Mouse (Mus musculus): ENCODE results near the gene Rtkn2. TPM values are rescaled to one million over a fixed set of nuclear protein-coding genes. Genes with fewer than 3 reads are reported as not detected.
"Not testable (repeated sequence)": the region's sequence is repeated elsewhere in the genome, so short reads cannot be mapped to it uniquely, and the experiment has no call there.

Gene Rtkn2
- polyA plus RNA-seq, 1 experiment: 9.5 TPM

DNA sequence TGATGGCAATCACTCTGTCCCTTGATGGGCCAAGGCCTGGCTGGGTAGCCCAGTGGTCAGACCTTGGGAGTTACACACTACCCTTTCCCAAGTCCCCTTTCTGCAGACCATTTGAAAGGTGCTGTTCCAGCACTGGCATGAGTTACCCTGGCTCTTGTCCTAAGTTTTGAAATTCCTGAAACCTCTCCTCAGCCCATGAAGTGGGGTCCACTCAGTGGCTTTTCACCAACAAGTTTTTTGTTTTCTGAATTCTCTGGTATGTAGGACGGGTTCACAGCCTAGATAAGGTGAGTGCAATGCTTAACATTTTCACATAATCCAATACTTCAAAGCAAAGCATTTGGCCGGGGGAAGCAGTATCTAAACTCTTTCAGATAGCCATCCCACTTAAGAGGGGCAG, 115.8 kb downstream of the Rtkn2 start:
- H3K4me3 ChIP-seq (ENCODE audit: insufficient read depth, poor library complexity, severe bottlenecking): no peak overlapping the region
- no peaks in the 10 kb centered on the region for H3K27me3 ChIP-seq (ENCODE audit: control insufficient read depth, insufficient read depth, insufficient read length)
- no peaks in the 10 kb centered on the region for H3K79me3 ChIP-seq (ENCODE audit: low read depth)
- H3K79me2 ChIP-seq (ENCODE audit: control insufficient read depth, insufficient read depth): no peaks in the 10 kb centered on the region
- H3K36me3 ChIP-seq (ENCODE audit: control insufficient read depth, insufficient read depth): peaks cover 55% of the 10 kb centered on the region
- no peak overlapping the region for H3ac ChIP-seq (ENCODE audit: control insufficient read depth, insufficient read length, low read depth)
- TF ChIP-seq MYOG (IDR thresholded peaks at IDR 0.05; ENCODE audit: control insufficient read depth, extremely low read depth, insufficient read length): no peak
- no peak for TF ChIP-seq MAX (IDR thresholded peaks at IDR 0.05)
- TF ChIP-seq MYOD1 (IDR thresholded peaks at IDR 0.05; ENCODE audit: control insufficient read depth, insufficient read length, low read depth): no peak
- no peak for TF ChIP-seq CTCF (IDR thresholded peaks at IDR 0.05; ENCODE audit: control insufficient read depth, insufficient read depth, insufficient read length)
- TF ChIP-seq USF1 (IDR thresholded peaks at IDR 0.05; ENCODE audit: low read depth): no peak
- TF ChIP-seq CEBPB (IDR thresholded peaks at IDR 0.05; ENCODE audit: low read depth): no peak

DNA sequence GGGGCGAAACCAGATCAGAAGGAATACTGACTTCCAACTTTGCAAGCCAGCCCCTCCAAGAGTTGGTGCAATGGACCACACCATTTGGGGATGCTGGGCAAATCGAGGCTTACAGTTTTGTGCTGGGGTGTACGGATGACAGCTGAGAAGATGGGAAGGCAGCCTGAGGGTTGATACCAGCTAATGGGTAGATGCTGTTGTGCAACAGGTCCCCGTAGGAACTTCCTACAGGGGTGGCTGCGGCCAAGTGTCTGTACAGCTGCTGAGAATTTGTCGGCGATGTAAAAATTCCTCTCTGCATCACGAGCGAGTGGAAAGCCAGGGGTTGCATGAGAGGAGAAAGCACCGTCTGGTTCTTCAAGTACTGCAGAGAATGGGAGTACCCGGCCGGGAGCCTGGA, 117.0 kb downstream of the Rtkn2 start:
- Histone ChIP-seq H3K4me3 (ENCODE audit: insufficient read depth, poor library complexity, severe bottlenecking) (no peak overlapping the region), H3K79me2 (ENCODE audit: control insufficient read depth, insufficient read depth) (no peaks in the 10 kb centered on the region), H3K79me3 (ENCODE audit: low read depth) (no peaks in the 10 kb centered on the region), H3K36me3 (ENCODE audit: control insufficient read depth, insufficient read depth) (peaks cover 65% of the 10 kb centered on the region), H3K27me3 (ENCODE audit: control insufficient read depth, insufficient read depth, insufficient read length) (no peaks in the 10 kb centered on the region), H3ac (ENCODE audit: control insufficient read depth, insufficient read length, low read depth) (no peak overlapping the region)
- TF ChIP-seq USF1 (IDR thresholded peaks at IDR 0.05; ENCODE audit: low read depth) (no peak), MYOG (IDR thresholded peaks at IDR 0.05; ENCODE audit: control insufficient read depth, extremely low read depth, insufficient read length) (no peak), FOSL1 (IDR thresholded peaks at IDR 0.05; ENCODE audit: insufficient read depth, low read length, poor library complexity, severe bottlenecking) (no peak), MAX (IDR thresholded peaks at IDR 0.05) (no peak), CEBPB (IDR thresholded peaks at IDR 0.05; ENCODE audit: low read depth) (no peak), CTCF (IDR thresholded peaks at IDR 0.05; ENCODE audit: control insufficient read depth, insufficient read depth, insufficient read length) (no peak)

DNA sequence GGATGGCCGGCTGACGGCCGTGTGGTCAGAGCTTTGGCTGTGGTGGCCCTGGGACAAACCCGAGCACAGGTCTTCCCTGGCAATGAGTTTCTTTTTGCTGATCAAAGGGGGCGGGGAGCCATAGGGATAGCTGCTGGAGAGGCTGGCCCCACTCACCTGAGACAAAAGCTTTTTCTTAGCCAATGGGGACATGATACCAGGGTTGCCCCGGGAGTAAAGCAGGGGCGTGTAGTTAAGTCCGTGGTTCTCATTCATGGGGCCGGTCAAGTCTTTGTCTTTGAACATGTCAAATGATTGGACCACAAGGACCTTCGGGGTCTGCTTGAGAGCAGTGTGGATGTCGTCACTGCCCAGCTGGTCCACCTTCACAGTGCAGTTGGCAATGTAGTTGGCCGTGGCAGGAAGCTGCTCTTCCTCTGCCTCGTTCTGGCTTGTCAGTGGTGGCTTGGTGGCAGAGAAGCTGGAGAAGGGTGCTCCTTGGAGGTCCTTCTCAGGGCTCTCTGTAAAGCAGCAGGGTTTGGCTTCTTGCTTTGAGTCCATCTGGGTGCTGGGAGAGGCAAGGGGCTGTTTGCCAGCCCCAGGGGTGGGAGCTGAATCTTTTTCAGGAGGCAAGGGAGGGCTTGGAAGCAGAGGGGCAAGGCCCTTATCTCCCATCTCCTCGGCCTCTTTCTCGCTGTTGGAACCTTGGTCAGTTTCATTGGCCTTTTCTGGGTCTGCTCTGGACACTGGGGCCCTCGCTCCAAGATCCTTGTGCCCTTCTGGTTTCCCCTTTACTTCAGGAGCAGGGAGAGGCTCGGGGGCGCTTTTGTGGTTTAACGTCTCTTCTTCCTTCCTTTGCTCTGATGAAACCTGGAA, 118.7 kb downstream of the Rtkn2 start:
- H3K79me2 ChIP-seq (ENCODE audit: control insufficient read depth, insufficient read depth): no peaks in the 10 kb centered on the region
- peaks cover 76% of the 10 kb centered on the region for H3K36me3 ChIP-seq (ENCODE audit: control insufficient read depth, insufficient read depth)
- no peak overlapping the region for H3K4me3 ChIP-seq (ENCODE audit: insufficient read depth, poor library complexity, severe bottlenecking)
- H3K79me3 ChIP-seq (ENCODE audit: low read depth): no peaks in the 10 kb centered on the region
- no peaks in the 10 kb centered on the region for H3K27me3 ChIP-seq (ENCODE audit: control insufficient read depth, insufficient read depth, insufficient read length)
- H3ac ChIP-seq (ENCODE audit: control insufficient read depth, insufficient read length, low read depth): no peak overlapping the region
- TF ChIP-seq MYOD1 (IDR thresholded peaks at IDR 0.05; ENCODE audit: control insufficient read depth, insufficient read length, low read depth) (no peak), MAX (IDR thresholded peaks at IDR 0.05) (no peak), MYOG (IDR thresholded peaks at IDR 0.05; ENCODE audit: control insufficient read depth, extremely low read depth, insufficient read length) (no peak), FOSL1 (IDR thresholded peaks at IDR 0.05; ENCODE audit: insufficient read depth, low read length, poor library complexity, severe bottlenecking) (no peak), CEBPB (IDR thresholded peaks at IDR 0.05; ENCODE audit: low read depth) (no peak), USF1 (IDR thresholded peaks at IDR 0.05; ENCODE audit: low read depth) (no peak), CTCF (IDR thresholded peaks at IDR 0.05; ENCODE audit: control insufficient read depth, insufficient read depth, insufficient read length) (no peak)

DNA sequence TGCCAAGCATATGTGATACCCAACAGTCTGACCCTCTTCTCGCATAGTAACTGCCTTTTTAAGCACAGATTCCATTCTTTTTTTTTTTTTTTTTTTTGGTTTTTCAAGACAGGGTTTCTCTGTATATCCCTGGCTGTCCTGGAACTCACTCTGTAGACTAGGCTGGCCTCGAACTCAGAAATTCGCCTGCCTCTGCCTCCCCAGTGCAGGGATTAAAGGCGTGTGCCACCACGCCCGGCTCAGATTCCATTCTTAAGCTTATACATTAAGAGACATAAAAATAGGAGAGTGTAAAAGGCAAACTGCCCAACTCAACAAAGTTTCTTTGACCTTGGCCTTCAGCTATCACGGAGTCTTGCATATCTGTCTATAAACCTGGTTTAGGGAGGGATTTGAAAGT, 120.4 kb downstream of the Rtkn2 start:
- H3K36me3 ChIP-seq (ENCODE audit: control insufficient read depth, insufficient read depth): peaks cover 68% of the 10 kb centered on the region
- H3K4me3 ChIP-seq (ENCODE audit: insufficient read depth, poor library complexity, severe bottlenecking): not testable (repeated sequence)

DNA sequence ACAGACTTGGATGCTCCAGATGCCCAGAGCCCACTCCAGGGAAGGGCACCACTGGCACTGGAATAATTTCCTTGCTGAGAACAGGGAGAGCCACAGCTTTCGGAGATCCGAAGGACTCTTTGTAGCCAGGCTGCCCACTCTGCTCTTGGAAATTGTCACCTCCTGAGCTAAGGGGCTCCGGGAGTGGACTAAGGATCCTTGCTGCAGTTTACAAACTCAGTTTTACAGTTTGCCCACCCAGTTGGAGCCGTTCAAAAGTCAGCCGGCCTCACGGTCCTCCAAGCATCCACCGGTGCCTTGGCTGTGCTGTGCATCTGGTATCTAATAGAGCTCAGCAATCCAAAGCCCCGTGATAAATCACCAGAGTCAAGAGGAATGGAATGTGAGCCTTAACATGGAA, 121.1 kb downstream of the Rtkn2 start:
- Histone ChIP-seq H3K79me2 (ENCODE audit: control insufficient read depth, insufficient read depth) (no peaks in the 10 kb centered on the region), H3K79me3 (ENCODE audit: low read depth) (no peaks in the 10 kb centered on the region), H3K27me3 (ENCODE audit: control insufficient read depth, insufficient read depth, insufficient read length) (no peaks in the 10 kb centered on the region), H3ac (ENCODE audit: control insufficient read depth, insufficient read length, low read depth) (no peak overlapping the region), H3K4me3 (ENCODE audit: insufficient read depth, poor library complexity, severe bottlenecking) (no peak overlapping the region), H3K36me3 (ENCODE audit: control insufficient read depth, insufficient read depth) (peaks cover 61% of the 10 kb centered on the region)
- TF ChIP-seq FOSL1 (IDR thresholded peaks at IDR 0.05; ENCODE audit: insufficient read depth, low read length, poor library complexity, severe bottlenecking) (no peak), CTCF (IDR thresholded peaks at IDR 0.05; ENCODE audit: control insufficient read depth, insufficient read depth, insufficient read length) (no peak), CEBPB (IDR thresholded peaks at IDR 0.05; ENCODE audit: low read depth) (no peak), MAX (IDR thresholded peaks at IDR 0.05) (no peak), MYOG (IDR thresholded peaks at IDR 0.05; ENCODE audit: control insufficient read depth, extremely low read depth, insufficient read length) (no peak), MYOD1 (IDR thresholded peaks at IDR 0.05; ENCODE audit: control insufficient read depth, insufficient read length, low read depth) (no peak), USF1 (IDR thresholded peaks at IDR 0.05; ENCODE audit: low read depth) (no peak)

More for the DNA sequence above, 120.4 kb downstream of the Rtkn2 start:
- not testable (repeated sequence) for H3K79me3 ChIP-seq (ENCODE audit: low read depth); H3ac ChIP-seq (ENCODE audit: control insufficient read depth, insufficient read length, low read depth); H3K79me2 ChIP-seq (ENCODE audit: control insufficient read depth, insufficient read depth); H3K27me3 ChIP-seq (ENCODE audit: control insufficient read depth, insufficient read depth, insufficient read length)

DNA sequence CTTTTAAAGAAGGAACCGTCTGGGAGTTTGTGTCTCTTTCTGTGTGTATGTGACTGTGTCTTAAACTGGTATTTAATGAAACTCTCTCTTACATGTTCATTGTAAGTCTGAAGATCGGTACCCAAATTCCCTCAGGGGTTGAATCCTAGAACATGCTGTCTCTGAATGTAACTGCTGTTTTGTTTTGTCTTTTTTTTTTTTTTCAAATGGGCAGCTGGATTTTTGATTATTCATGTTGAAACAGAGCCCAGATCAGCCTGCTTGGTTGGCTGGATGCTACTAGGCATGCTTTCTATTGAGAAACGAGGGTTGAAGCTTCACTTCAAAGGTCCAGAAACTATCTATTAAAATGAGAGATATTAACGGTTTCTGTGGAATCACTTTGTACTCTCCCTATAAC, 121.9 kb downstream of the Rtkn2 start:
- Histone ChIP-seq H3K79me3 (ENCODE audit: low read depth) (no peaks in the 10 kb centered on the region), H3K4me3 (ENCODE audit: insufficient read depth, poor library complexity, severe bottlenecking) (no peak overlapping the region), H3K79me2 (ENCODE audit: control insufficient read depth, insufficient read depth) (no peaks in the 10 kb centered on the region), H3K36me3 (ENCODE audit: control insufficient read depth, insufficient read depth) (peaks cover 57% of the 10 kb centered on the region), H3ac (ENCODE audit: control insufficient read depth, insufficient read length, low read depth) (no peak overlapping the region), H3K27me3 (ENCODE audit: control insufficient read depth, insufficient read depth, insufficient read length) (no peaks in the 10 kb centered on the region)
- TF ChIP-seq USF1 (IDR thresholded peaks at IDR 0.05; ENCODE audit: low read depth) (no peak), MAX (IDR thresholded peaks at IDR 0.05) (no peak), MYOG (IDR thresholded peaks at IDR 0.05; ENCODE audit: control insufficient read depth, extremely low read depth, insufficient read length) (no peak), FOSL1 (IDR thresholded peaks at IDR 0.05; ENCODE audit: insufficient read depth, low read length, poor library complexity, severe bottlenecking) (no peak), MYOD1 (IDR thresholded peaks at IDR 0.05; ENCODE audit: control insufficient read depth, insufficient read length, low read depth) (no peak), CEBPB (IDR thresholded peaks at IDR 0.05; ENCODE audit: low read depth) (no peak), CTCF (IDR thresholded peaks at IDR 0.05; ENCODE audit: control insufficient read depth, insufficient read depth, insufficient read length) (no peak)

All from C2C12 (cell line).